Mouse (Mus musculus) embryonic facial prominence, embryonic 14.5 days (tissue): ENCODE results near the gene Gtf2i. TPM values are rescaled to one million over a fixed set of nuclear protein-coding genes. Genes with fewer than 3 reads are reported as not detected.

Source experiments
- ATAC-seq: fragments of 200-750 bp; cut with Nextera tagmentation; 2 replicates; pipeline ENCODE4 v1.8.0; 2017; ENCODE audit warnings: low read depth, moderate number of reproducible peaks, moderate TSS enrichment
- DNase-seq: peaks from one replicate; pipeline ENCODE4 v3.0.0-alpha.2; 2015; ENCODE audit warnings: low spot score
- H3K27ac ChIP-seq: fragments of 300-500 bp; sonication (generic); replicated peaks from 2 replicates; pipeline ENCODE4 v1.5.1; 2014; ENCODE audit warnings: low read depth, mild to moderate bottlenecking, low read length, moderate library complexity
- H3K27me3 ChIP-seq: fragments of 300-500 bp; sonication (generic); replicated peaks from 2 replicates; pipeline ENCODE4 v1.6.1; 2014; ENCODE audit warnings: low read length; ENCODE audit not compliant: control insufficient read depth, insufficient read depth
- H3K36me3 ChIP-seq: fragments of 300-500 bp; sonication (generic); 2 replicates; pipeline ENCODE4 v1.6.1; 2014; ENCODE audit warnings: low read length, mixed read lengths; ENCODE audit not compliant: control insufficient read depth, insufficient read depth
- H3K4me1 ChIP-seq: fragments of 300-500 bp; sonication (generic); 2 replicates; pipeline ENCODE4 v1.6.1; 2014; ENCODE audit warnings: antibody characterized with exemption, low read length; ENCODE audit not compliant: control insufficient read depth, insufficient read depth
- H3K4me2 ChIP-seq: fragments of 300-500 bp; sonication (generic); 2 replicates; pipeline ENCODE4 v1.6.1; 2014; ENCODE audit warnings: low read depth, mild to moderate bottlenecking, low read length, moderate library complexity, mixed read lengths
- H3K4me3 ChIP-seq: fragments of 300-500 bp; sonication (generic); 2 replicates; pipeline ENCODE4 v1.5.1; 2014; ENCODE audit warnings: low read depth, mild to moderate bottlenecking, low read length
- H3K9ac ChIP-seq: fragments of 300-500 bp; sonication (generic); 2 replicates; pipeline ENCODE4 v1.6.1; 2014; ENCODE audit warnings: low read depth, mild to moderate bottlenecking, low read length, moderate library complexity, mixed read lengths
- H3K9me3 ChIP-seq: fragments of 300-500 bp; sonication (generic); 2 replicates; pipeline ENCODE4 v1.6.1; 2016; ENCODE audit warnings: low read length; ENCODE audit not compliant: control insufficient read depth
- WGBS: fragments of 180-500 bp; shearing (Covaris S2); extraction: QIAGEN DNeasy Blood & Tissue Kit; methylation state at CpG from one replicate; pipeline ENCODE4 v1.1.7; 2014; 5-methylcytosine and 5-hydroxymethylcytosine counted together
- polyA plus RNA-seq: library from polyadenylated mRNA; unstranded; fragments of >200 nt; fragmentation: Nextera tagmentation; extraction: Ambion mirVana; gene quantifications from 2 replicates; pipeline ENCODE4 v1.2.1, GENCODE M21; 2014

Gtf2i gene
- polyA plus RNA-seq, 1 experiment from 2014 or later: 141 TPM

DNA sequence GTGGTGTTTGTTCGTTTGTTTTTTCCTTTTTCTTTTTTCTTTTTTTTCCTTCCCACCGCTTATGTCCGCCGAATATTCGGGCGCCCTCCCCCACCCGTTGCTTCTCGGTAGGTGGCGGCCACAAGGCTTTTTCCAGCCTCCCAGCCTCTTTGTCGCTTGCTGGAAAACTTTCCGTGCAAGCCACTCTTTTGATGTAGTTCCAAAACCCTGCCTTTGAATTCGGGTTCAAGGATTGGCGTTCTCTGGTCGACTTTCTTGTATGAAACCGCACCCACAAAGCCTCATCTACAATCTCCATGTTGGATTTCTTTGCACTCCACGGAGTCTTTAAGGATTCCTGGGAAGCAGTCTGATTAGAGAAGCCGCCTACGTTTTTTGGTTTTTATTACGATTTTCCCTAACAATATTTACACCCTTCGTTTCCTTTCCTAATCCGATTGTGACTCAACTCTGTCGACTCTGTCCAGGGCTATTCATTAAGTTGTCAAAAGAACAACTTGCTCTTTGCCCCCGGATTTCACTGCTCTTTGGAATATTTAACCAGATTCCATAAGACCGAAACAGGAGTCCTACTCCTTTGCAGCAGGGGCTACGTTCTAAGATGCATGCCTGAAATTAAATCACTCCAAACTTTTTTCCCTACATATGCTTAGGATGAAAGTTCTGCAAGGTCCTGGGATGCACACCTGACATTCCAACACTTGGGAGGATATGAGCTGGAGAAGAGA is 1.2 kb upstream of the Gtf2i start:
- WGBS: under 1% methylated on average over 25 of the region's 25 CpGs
- ATAC-seq: no peak

GRCm38 (mm10) chr5:134314068-134314674 is 389 bp downstream of the Gtf2i start:
- ATAC-seq (peak; percentile 12), DNase-seq (no peak)
- WGBS: under 1% methylated on average over 27 of the region's 64 CpGs
- peaks cover 24% of the 10 kb centered on the region for H3K36me3 ChIP-seq
- H3K9ac ChIP-seq: peak overlapping the region; percentile 100
- no peaks in the 10 kb centered on the region for H3K9me3 ChIP-seq
- peak overlapping the region; percentile 100 for H3K27ac ChIP-seq
- peak overlapping the region; percentile 78 for H3K4me3 ChIP-seq
- H3K4me2 ChIP-seq: peak overlapping the region; percentile 86
- H3K4me1 ChIP-seq: peaks cover 24% of the 10 kb centered on the region
- no peaks in the 10 kb centered on the region for H3K27me3 ChIP-seq

More for the DNA sequence above, 1.2 kb upstream of the Gtf2i start:
- H3K9ac ChIP-seq: peak overlapping the region; percentile 80
- peak overlapping the region; percentile 78 for H3K4me3 ChIP-seq
- no peaks in the 10 kb centered on the region for H3K9me3 ChIP-seq
- peak; percentile 92 for DNase-seq
- H3K4me2 ChIP-seq: peak overlapping the region; percentile 86
- peaks cover 8% of the 10 kb centered on the region for H3K36me3 ChIP-seq
- H3K4me1 ChIP-seq: peaks cover 24% of the 10 kb centered on the region
- H3K27ac ChIP-seq: peak overlapping the region; percentile 100
- H3K27me3 ChIP-seq: no peaks in the 10 kb centered on the region

DNA sequence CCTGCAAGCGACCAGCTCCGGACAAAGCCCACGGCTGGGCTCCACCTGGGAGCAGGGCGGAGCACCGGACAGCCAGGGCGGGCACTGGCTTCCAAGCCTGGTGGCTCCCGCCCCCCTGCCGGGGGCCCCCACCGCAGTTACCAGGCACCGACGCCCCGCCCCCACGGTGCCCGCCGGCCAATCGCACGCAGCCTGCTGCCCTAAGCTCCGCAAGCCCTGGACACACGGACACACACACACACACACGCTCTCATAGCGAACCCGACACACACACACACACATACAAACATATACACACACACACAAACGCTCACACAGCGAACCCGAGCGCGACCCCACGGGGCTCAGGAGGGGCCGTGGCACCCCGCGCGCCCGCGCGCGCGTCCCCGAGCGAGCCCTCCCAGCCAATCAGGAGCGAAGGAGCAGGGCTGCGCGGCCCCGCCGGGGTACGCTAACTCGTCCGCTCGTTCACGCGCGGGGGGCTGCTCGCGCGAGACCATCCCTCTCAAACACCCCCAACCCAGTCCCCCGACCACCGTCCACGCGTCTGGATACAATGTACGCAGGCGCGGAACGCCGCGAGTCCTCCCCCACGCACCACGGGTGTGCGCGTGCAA is 1.0 kb downstream of the Gtf2i start:
- H3K9ac ChIP-seq: peak overlapping the region; percentile 100
- ATAC-seq (peak; percentile 79), DNase-seq (peak; percentile 97)
- peak overlapping the region; percentile 78 for H3K4me3 ChIP-seq
- peak overlapping the region; percentile 100 for H3K27ac ChIP-seq
- H3K4me1 ChIP-seq: peaks cover 24% of the 10 kb centered on the region
- under 1% methylated on average over 38 of the region's 68 CpGs for whole genome bisulfite sequencing
- H3K36me3 ChIP-seq: peaks cover 28% of the 10 kb centered on the region
- H3K4me2 ChIP-seq: peak overlapping the region; percentile 86
- H3K9me3 ChIP-seq: no peaks in the 10 kb centered on the region
- H3K27me3 ChIP-seq: no peaks in the 10 kb centered on the region

DNA sequence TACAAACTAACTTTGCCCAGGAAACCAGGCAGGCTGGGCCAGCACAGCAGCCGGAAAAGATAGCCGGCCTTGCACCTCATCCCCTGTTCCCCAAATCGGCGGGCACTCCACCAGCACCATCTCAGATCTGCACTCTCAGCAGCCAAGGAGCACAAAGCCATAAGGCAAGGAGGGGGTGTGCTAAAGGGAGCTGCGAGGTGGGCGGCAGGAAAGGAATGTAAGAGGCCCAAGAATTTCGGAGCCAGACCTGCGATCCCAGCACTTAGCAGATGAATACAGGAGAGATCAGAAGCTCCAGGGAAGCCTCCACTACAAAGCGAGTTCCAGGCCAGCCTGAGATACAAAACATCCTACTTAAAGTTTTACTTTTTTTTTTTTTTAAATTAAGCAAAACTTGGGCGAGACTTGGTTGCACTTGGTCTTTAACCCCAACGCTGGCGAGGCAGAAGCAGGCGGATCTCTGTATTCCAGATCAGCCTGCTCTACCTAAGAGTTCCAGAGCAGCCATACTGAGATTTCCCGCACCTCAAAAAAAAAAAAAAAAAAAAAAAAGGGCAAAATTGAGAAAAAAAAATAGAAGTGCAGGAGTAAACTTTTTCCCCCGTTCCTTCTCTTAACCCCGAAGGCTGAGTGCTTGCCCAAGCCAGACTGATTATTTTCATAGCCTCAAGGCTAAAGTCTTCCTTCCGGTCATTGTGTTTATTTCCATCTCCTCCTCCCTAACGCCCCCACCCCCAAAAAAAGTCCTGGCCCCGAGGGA is 1.7 kb downstream of the Gtf2i start:
- WGBS: 4% methylated on average over 19 of the region's 19 CpGs
- Histone ChIP-seq H3K4me3 (peak overlapping the region; percentile 78), H3K27ac (peak overlapping the region; percentile 100), H3K4me1 (peaks cover 24% of the 10 kb centered on the region), H3K4me2 (peak overlapping the region; percentile 86), H3K36me3 (peaks cover 33% of the 10 kb centered on the region), H3K27me3 (no peaks in the 10 kb centered on the region), H3K9me3 (no peaks in the 10 kb centered on the region), H3K9ac (peak overlapping the region; percentile 100)
- DNase-seq: peak; percentile 55
- no peak for ATAC-seq

- no peak for DNase-seq
- 54% methylated on average over 6 of the region's 6 CpGs for WGBS
- H3K4me3 ChIP-seq: peak overlapping the region; percentile 78
- no peaks in the 10 kb centered on the region for H3K27me3 ChIP-seq
- ATAC-seq: no peak
- H3K9ac ChIP-seq: peak overlapping the region; percentile 100
- H3K36me3 ChIP-seq: peaks cover 42% of the 10 kb centered on the region
- H3K27ac ChIP-seq: peak overlapping the region; percentile 100
- peaks cover 19% of the 10 kb centered on the region for H3K4me1 ChIP-seq
- peak overlapping the region; percentile 86 for H3K4me2 ChIP-seq
- H3K9me3 ChIP-seq: no peaks in the 10 kb centered on the region
These were observed 2.6 kb downstream of the Gtf2i start for GRCm38 (mm10) chr5:134311894-134312411.

DNA sequence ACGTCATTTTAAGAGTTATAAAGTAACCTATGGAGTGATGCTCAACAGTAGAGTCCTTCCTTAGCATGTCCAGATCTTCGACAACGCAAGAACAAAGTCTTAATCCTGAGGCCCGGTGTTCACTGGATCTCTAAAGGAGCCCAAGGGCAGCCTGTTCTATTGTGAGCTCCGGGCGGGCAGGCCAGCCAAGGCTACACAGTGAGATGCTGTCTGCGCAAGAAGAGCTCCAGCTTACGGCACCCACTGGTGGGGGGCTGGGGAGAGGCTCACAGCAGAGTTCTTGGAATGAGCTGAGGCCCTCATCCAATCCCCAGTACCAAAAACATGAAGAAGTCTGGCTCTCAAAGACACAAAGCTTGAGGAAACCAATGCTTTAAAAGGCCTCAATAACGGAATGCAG is 4.4 kb downstream of the Gtf2i start:
- no peak for ATAC-seq
- no peak overlapping the region for H3K4me2 ChIP-seq
- peaks cover 56% of the 10 kb centered on the region for H3K36me3 ChIP-seq
- no peak overlapping the region for H3K9ac ChIP-seq
- 95% methylated on average over 9 of the region's 9 CpGs for WGBS
- no peaks in the 10 kb centered on the region for H3K27me3 ChIP-seq
- DNase-seq: no peak
- H3K27ac ChIP-seq: no peak overlapping the region
- no peaks in the 10 kb centered on the region for H3K9me3 ChIP-seq
- peaks cover 10% of the 10 kb centered on the region; the same call in 1 of the 2 replicates for H3K4me1 ChIP-seq
- no peak overlapping the region for H3K4me3 ChIP-seq

- Histone ChIP-seq H3K9ac (no peak overlapping the region), H3K9me3 (no peaks in the 10 kb centered on the region), H3K4me2 (no peak overlapping the region), H3K27ac (no peak overlapping the region), H3K4me3 (no peak overlapping the region), H3K27me3 (no peaks in the 10 kb centered on the region), H3K36me3 (peaks cover 63% of the 10 kb centered on the region), H3K4me1 (peaks cover 10% of the 10 kb centered on the region; the same call in 1 of the 2 replicates)
- ATAC-seq (no peak), DNase-seq (no peak)
- 94% methylated on average over 1 of the region's 1 CpGs for WGBS
These were observed 5.2 kb downstream of the Gtf2i start for GRCm38 (mm10) chr5:134309345-134309744.

DNA sequence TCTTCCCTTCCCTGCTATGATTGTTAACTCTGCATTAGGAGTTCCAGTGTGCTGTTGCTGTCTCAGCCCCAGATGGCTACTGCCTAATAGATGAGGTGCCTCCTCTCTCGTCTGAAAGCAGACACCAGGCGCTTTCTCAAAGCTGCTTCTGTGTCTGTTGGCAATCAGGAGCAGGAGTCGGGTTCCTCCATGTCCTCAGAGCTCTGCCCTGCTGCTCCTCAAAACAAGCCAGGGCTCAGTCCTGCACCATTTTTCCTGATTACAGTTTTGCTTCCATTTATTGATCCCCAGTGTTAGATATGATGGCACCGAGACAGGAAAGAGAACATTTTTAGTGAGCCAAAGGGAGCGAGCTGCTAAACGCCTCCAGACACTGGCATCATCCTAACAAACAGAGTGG is 9.9 kb downstream of the Gtf2i start:
- Histone ChIP-seq H3K36me3 (peaks cover 82% of the 10 kb centered on the region), H3K9ac (no peak overlapping the region), H3K4me3 (no peak overlapping the region), H3K4me1 (no peaks in the 10 kb centered on the region), H3K9me3 (no peaks in the 10 kb centered on the region), H3K27ac (no peak overlapping the region), H3K4me2 (no peak overlapping the region), H3K27me3 (no peaks in the 10 kb centered on the region)
- no peak for ATAC-seq
- 56% methylated on average over 6 of the region's 6 CpGs for WGBS
- no peak for DNase-seq
